Mouse (Mus musculus) embryonic fibroblast, embryonic 13.5 days (primary cell): ENCODE data around the gene Aldoart2.

ENCODE experiments used
- CTCF ChIP-seq: IDR thresholded peaks from 2 replicates; pipeline ENCODE4 v1.5.1; 2011; ENCODE audit warnings: mild to moderate bottlenecking, control low read depth, low read length, moderate library complexity, borderline replicate concordance; ENCODE audit not compliant: insufficient read depth
- POLR2A ChIP-seq: IDR thresholded peaks from 2 replicates; pipeline ENCODE4 v1.6.1; 2011; ENCODE audit warnings: low read depth, mild to moderate bottlenecking, control low read depth, low read length, moderate library complexity

DNA sequence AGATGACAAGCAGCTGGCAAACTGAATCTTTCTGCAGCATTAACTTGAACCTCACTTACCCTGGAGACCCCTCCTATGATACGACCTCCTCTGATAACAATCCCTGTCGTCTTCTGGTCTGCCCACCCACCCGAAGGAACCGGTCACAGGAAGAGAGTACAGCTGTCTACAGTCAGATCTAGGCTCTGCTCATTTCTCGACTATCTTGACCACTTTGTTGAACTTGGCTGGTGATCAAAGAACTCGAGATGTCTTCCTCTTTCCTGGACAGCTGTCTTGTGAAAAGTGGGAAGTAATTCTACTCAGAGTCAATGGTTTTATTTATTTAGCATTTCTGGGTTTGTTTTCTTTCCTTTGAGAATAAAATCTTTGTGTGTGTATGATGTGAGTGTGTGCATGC, 4.6 kb downstream of the Aldoart2 start:
- TF ChIP-seq CTCF (no peak), POLR2A (no peak)
